Mouse (Mus musculus) G1E (cell line): Measurements from ENCODE around the gene Iqch.
A peak's percentile ranks its signal among the peaks of the same experiment; 100 is the strongest.

Experiments used
- CTCF ChIP-seq: IDR thresholded peaks from 2 replicates; pipeline ENCODE4 v1.5.1; 2012; ENCODE audit warnings: low read depth, low read length, inconsistent platforms, mixed read lengths
- GATA1 ChIP-seq: IDR thresholded peaks from 2 replicates; pipeline ENCODE4 v1.6.1; 2012; ENCODE audit warnings: borderline replicate concordance, low read length, inconsistent platforms, mixed read lengths

- peak; percentile 74 for TF ChIP-seq CTCF
- TF ChIP-seq GATA1: no peak
Observed at GRCm38 (mm10) chr9:63462296-63462695, 140.0 kb downstream of the Iqch start.
